Mouse (Mus musculus): Measurements from ENCODE around the gene Tenm4.

The Tenm4 gene

GRCm38 (mm10) chr7:96476987-96477613 lies 306.1 kb downstream of the Tenm4 start:
- DNase-seq (ENCODE audit: low spot score in 2 of 2): no peak

GRCm38 (mm10) chr7:96479139-96479538 lies 308.1 kb downstream of the Tenm4 start:
- DNase-seq (ENCODE audit: low spot score in 2 of 2): no peak

- DNase-seq (ENCODE audit: low spot score in 2 of 2): no peak
Observed at GRCm38 (mm10) chr7:96480351-96480983, 309.4 kb downstream of the Tenm4 start.

- no peak for DNase-seq (ENCODE audit: low spot score in 2 of 2)
Observed at GRCm38 (mm10) chr7:96482953-96483352, 311.9 kb downstream of the Tenm4 start.

GRCm38 (mm10) chr7:96484006-96484581 lies 313.0 kb downstream of the Tenm4 start:
- DNase-seq (ENCODE audit: low spot score in 2 of 2): no peak

- DNase-seq (ENCODE audit: low spot score in 2 of 2): no peak
Observed at GRCm38 (mm10) chr7:96489348-96490076, 318.5 kb downstream of the Tenm4 start.

- no peak for DNase-seq (ENCODE audit: low spot score in 2 of 2)
Observed at GRCm38 (mm10) chr7:96491896-96492295, 320.9 kb downstream of the Tenm4 start.

- DNase-seq (ENCODE audit: low spot score in 2 of 2): no peak
Observed at GRCm38 (mm10) chr7:96492696-96493095, 321.6 kb downstream of the Tenm4 start.

- no peak for DNase-seq (ENCODE audit: low spot score in 2 of 2)
Observed at GRCm38 (mm10) chr7:96494057-96494456, 323.0 kb downstream of the Tenm4 start.

- no peak for DNase-seq (ENCODE audit: low spot score in 2 of 2)
Observed at GRCm38 (mm10) chr7:96500108-96500507, 329.1 kb downstream of the Tenm4 start.

GRCm38 (mm10) chr7:96500797-96501196 lies 329.8 kb downstream of the Tenm4 start:
- DNase-seq (ENCODE audit: low spot score in 2 of 2): no peak

GRCm38 (mm10) chr7:96502321-96502973 lies 331.4 kb downstream of the Tenm4 start:
- no peak for DNase-seq (ENCODE audit: low spot score in 2 of 2)

GRCm38 (mm10) chr7:96505538-96505937 lies 334.5 kb downstream of the Tenm4 start:
- DNase-seq (ENCODE audit: low spot score in 2 of 2): no peak

- DNase-seq (ENCODE audit: low spot score in 2 of 2): no peak
Observed at GRCm38 (mm10) chr7:96507046-96507445, 336.0 kb downstream of the Tenm4 start.

GRCm38 (mm10) chr7:96510396-96510795 lies 339.4 kb downstream of the Tenm4 start:
- no peak for DNase-seq (ENCODE audit: low spot score in 2 of 2)

- no peak for DNase-seq (ENCODE audit: low spot score in 2 of 2)
Observed at GRCm38 (mm10) chr7:96511018-96511609, 340.1 kb downstream of the Tenm4 start.

- DNase-seq (ENCODE audit: low spot score in 2 of 2): no peak
Observed at GRCm38 (mm10) chr7:96511953-96512511, 341.0 kb downstream of the Tenm4 start.

- no peak for DNase-seq (ENCODE audit: low spot score in 2 of 2)
Observed at GRCm38 (mm10) chr7:96519216-96519615, 348.2 kb downstream of the Tenm4 start.

GRCm38 (mm10) chr7:96521956-96522355 lies 350.9 kb downstream of the Tenm4 start:
- DNase-seq (ENCODE audit: low spot score in 2 of 2): no peak

- peak in 1 of 2 experiments; percentile 56 for DNase-seq (ENCODE audit: low spot score in 2 of 2)
Observed at GRCm38 (mm10) chr7:96523673-96524072, 352.6 kb downstream of the Tenm4 start.

GRCm38 (mm10) chr7:96524486-96525205 lies 353.6 kb downstream of the Tenm4 start:
- no peak for DNase-seq (ENCODE audit: low spot score in 2 of 2)

All from urinary bladder, postnatal 4 days (tissue).